Mouse (Mus musculus): ENCODE data around the gene Fcho1. TPM values are rescaled to one million over a fixed set of nuclear protein-coding genes. Genes with fewer than 3 reads are reported as not detected.
"Not testable (repeated sequence)": the region's sequence is repeated elsewhere in the genome, so short reads cannot be mapped to it uniquely, and the experiment has no call there.

Fcho1 gene
- total RNA-seq, 2 experiments from 2014 or later, result 88.0 to 106 TPM

- peak in 1 of 2 experiments; percentile 56 for DNase-seq (ENCODE audit: extremely low spot score in 1 of 2, low spot score in 1 of 2)
These were observed 6.3 kb downstream of the Fcho1 start for GRCm38 (mm10) chr8:71719218-71719617.

GRCm38 (mm10) chr8:71718252-71718651 is 7.3 kb downstream of the Fcho1 start:
- DNase-seq (ENCODE audit: extremely low spot score in 1 of 2, low spot score in 1 of 2), result no peak

GRCm38 (mm10) chr8:71717096-71717495 is 8.4 kb downstream of the Fcho1 start:
- DNase-seq (ENCODE audit: extremely low spot score in 1 of 2, low spot score in 1 of 2), result no peak

- no peak for DNase-seq (ENCODE audit: extremely low spot score in 1 of 2, low spot score in 1 of 2)
These were observed 8.9 kb downstream of the Fcho1 start for GRCm38 (mm10) chr8:71716561-71717053.

GRCm38 (mm10) chr8:71715531-71715930 is 10.0 kb downstream of the Fcho1 start:
- DNase-seq (ENCODE audit: extremely low spot score in 1 of 2, low spot score in 1 of 2), result no peak

GRCm38 (mm10) chr8:71711574-71711973 is 13.9 kb downstream of the Fcho1 start:
- DNase-seq (ENCODE audit: extremely low spot score in 1 of 2, low spot score in 1 of 2), result no peak

- DNase-seq (ENCODE audit: extremely low spot score in 1 of 2, low spot score in 1 of 2), result peak; percentile 91 to 98
These were observed 15.6 kb downstream of the Fcho1 start for GRCm38 (mm10) chr8:71709800-71710446.

GRCm38 (mm10) chr8:71709134-71709799 is 16.2 kb downstream of the Fcho1 start:
- no peak for DNase-seq (ENCODE audit: extremely low spot score in 1 of 2, low spot score in 1 of 2)

- DNase-seq (ENCODE audit: extremely low spot score in 1 of 2, low spot score in 1 of 2), result peak in 1 of 2 experiments; percentile 63
These were observed 17.6 kb downstream of the Fcho1 start for GRCm38 (mm10) chr8:71707874-71708273.

GRCm38 (mm10) chr8:71703400-71703799 is 22.1 kb downstream of the Fcho1 start:
- not testable (repeated sequence) for DNase-seq (ENCODE audit: extremely low spot score in 1 of 2, low spot score in 1 of 2)

GRCm38 (mm10) chr8:71702923-71703322 is 22.6 kb downstream of the Fcho1 start:
- DNase-seq (ENCODE audit: extremely low spot score in 1 of 2, low spot score in 1 of 2), result no peak

GRCm38 (mm10) chr8:71702087-71702432 is 23.5 kb downstream of the Fcho1 start:
- DNase-seq (ENCODE audit: extremely low spot score in 1 of 2, low spot score in 1 of 2), result no peak

- DNase-seq (ENCODE audit: extremely low spot score in 1 of 2, low spot score in 1 of 2), result no peak
These were observed 24.0 kb downstream of the Fcho1 start, which contains the start of gene B3gnt3 for GRCm38 (mm10) chr8:71701414-71702086. Gene B3gnt3, minus strand, starts transcription at chr8:71701789.

GRCm38 (mm10) chr8:71700493-71701269 is 24.8 kb downstream of the Fcho1 start:
- DNase-seq (ENCODE audit: extremely low spot score in 1 of 2, low spot score in 1 of 2), result no peak

- DNase-seq (ENCODE audit: extremely low spot score in 1 of 2, low spot score in 1 of 2), result not testable (repeated sequence)
These were observed 30.1 kb downstream of the Fcho1 start for GRCm38 (mm10) chr8:71695456-71695855.

GRCm38 (mm10) chr8:71693166-71694041 is 32.1 kb downstream of the Fcho1 start:
- no peak for DNase-seq (ENCODE audit: extremely low spot score in 1 of 2, low spot score in 1 of 2)

GRCm38 (mm10) chr8:71692509-71692908 is 33.0 kb downstream of the Fcho1 start:
- no peak for DNase-seq (ENCODE audit: extremely low spot score in 1 of 2, low spot score in 1 of 2)

GRCm38 (mm10) chr8:71689028-71689427 is 36.5 kb downstream of the Fcho1 start, which contains the start of gene Insl3:
Gene Insl3, plus strand, starts transcription at chr8:71689214.
- no peak for DNase-seq (ENCODE audit: extremely low spot score in 1 of 2, low spot score in 1 of 2)

- no peak for DNase-seq (ENCODE audit: extremely low spot score in 1 of 2, low spot score in 1 of 2)
These were observed 37.9 kb downstream of the Fcho1 start for GRCm38 (mm10) chr8:71687616-71688015.

Measured in layer of hippocampus, postnatal 25 days (tissue).